Mouse (Mus musculus): Measurements from ENCODE around the gene Trappc13. TPM values are rescaled to one million over a fixed set of nuclear protein-coding genes. Genes with fewer than 3 reads are reported as not detected.

The Trappc13 gene
- polyA plus RNA-seq, 1 experiment = 18.8 TPM

DNA sequence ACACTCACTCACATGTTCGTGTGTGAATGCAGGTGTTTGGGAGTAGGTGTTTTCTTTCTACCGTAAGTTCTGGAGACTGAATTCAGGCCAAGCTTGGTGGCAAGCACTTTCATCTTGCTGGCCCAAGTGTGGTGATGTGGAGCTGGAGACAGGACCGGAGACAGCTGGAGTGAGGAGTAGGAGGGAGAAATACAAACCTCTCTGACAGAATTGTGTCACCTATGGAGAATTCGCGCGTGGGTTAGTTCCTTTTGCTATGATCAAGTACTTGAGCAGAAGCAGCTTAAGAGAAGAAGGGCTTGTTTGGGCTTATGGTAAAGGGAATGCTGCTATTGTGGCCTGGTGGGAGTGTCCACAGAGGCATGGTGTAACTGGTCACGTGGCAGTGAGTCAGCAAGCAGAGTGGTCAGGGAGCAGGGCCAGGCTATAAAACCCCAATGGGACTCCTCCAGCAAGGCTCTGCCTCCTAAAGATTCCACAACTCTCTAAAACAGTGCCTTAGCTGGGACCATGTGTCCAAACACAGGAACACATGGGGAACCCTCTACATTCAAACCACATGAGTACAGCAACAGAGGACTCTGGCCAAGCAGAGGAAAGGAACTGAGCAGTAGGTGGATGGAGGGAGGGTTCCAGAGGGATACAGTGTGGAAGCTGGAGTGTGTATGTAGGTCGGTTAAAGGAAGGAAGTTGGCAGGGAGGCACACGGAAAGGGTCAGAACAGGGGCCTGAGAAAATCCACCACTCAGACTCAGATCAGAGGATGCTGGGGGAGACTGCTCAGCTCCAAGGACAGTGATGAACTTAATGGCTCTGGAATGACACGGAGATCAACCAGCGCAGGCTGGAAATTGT, 83.5 kb downstream of the Trappc13 start:
- no peak overlapping the region for H3K4me3 ChIP-seq (replicated peaks; ENCODE audit: control insufficient read depth, low read depth, low read length)
- no peak overlapping the region for H3K27ac ChIP-seq (ENCODE audit: control insufficient read depth, insufficient read depth, low read depth, low read length, poor library complexity)
- TF ChIP-seq POLR2A (IDR thresholded peaks at IDR 0.05; ENCODE audit: borderline replicate concordance, control insufficient read depth, low read depth, low read length) = no peak
- whole genome bisulfite sequencing = 68% methylated on average over 11 of the region's 11 CpGs
- no peaks in the 10 kb centered on the region for H3K4me1 ChIP-seq (ENCODE audit: control insufficient read depth, insufficient read depth, low read length)

Other genes starting within 250 kb of the Trappc13 start
- gene Nln, start 68.9 kb downstream of the Trappc13 start, polyA plus RNA-seq (2011; ENCODE audit: insufficient read depth, insufficient read length, low replicate concordance, missing spikeins) = 3.6 and 12.4 TPM in 2 replicates
- gene Sgtb, start 68.7 kb downstream of the Trappc13 start, polyA plus RNA-seq (2011; ENCODE audit: insufficient read depth, insufficient read length, low replicate concordance, missing spikeins) = 1.1 TPM in 1 of 2 replicates, not detected in the other
- 5.4 and 6.0 TPM in 2 replicates for gene Trim23, start 328 bp upstream of the Trappc13 start, polyA plus RNA-seq (2011; ENCODE audit: insufficient read depth, insufficient read length, low replicate concordance, missing spikeins)
- gene Cenpk, start 50.1 kb upstream of the Trappc13 start, polyA plus RNA-seq (2011; ENCODE audit: insufficient read depth, insufficient read length, low replicate concordance, missing spikeins) = 20.8 and 22.4 TPM in 2 replicates
- gene Ppwd1, start 50.4 kb upstream of the Trappc13 start, polyA plus RNA-seq (2011; ENCODE audit: insufficient read depth, insufficient read length, low replicate concordance, missing spikeins) = 12.2 and 16.4 TPM in 2 replicates
- gene Adamts6, start 109.4 kb upstream of the Trappc13 start, polyA plus RNA-seq (2011; ENCODE audit: insufficient read depth, insufficient read length, low replicate concordance, missing spikeins) = 0.52 and 1.4 TPM in 2 replicates

All from bone marrow, adult 2 months (tissue).